Mouse (Mus musculus): Measurements from ENCODE around the gene Tmem150b. TPM values are rescaled to one million over a fixed set of nuclear protein-coding genes. Genes with fewer than 3 reads are reported as not detected.

The Tmem150b gene
- polyA plus RNA-seq (2012; rRNA removed), result 0.99 and 1.1 TPM in 2 replicates

GRCm38 (mm10) chr7:4725169-4725568 lies at the start of gene Tmem150b:
Gene Tmem150b, minus strand, starts transcription at chr7:4725249.
- no peak for DNase-seq (ENCODE audit: low spot score)

GRCm38 (mm10) chr7:4771202-4771601 lies 46.2 kb upstream of the Tmem150b start, which contains the start of gene Fam71e2:
Gene Fam71e2, minus strand, starts transcription at chr7:4771302.
- no peak for DNase-seq (ENCODE audit: low spot score)

- no peak for DNase-seq (ENCODE audit: low spot score)
Observed at GRCm38 (mm10) chr7:4764946-4765710, 40.1 kb upstream of the Tmem150b start.

- no peak for DNase-seq (ENCODE audit: low spot score)
Observed at GRCm38 (mm10) chr7:4759670-4760069, 34.6 kb upstream of the Tmem150b start.

GRCm38 (mm10) chr7:4752821-4753570 lies 27.9 kb upstream of the Tmem150b start, which contains the start of gene Cox6b2:
Gene Cox6b2, minus strand, starts transcription at chr7:4753094.
- no peak for DNase-seq (ENCODE audit: low spot score)

- no peak for DNase-seq (ENCODE audit: low spot score)
Observed at GRCm38 (mm10) chr7:4751971-4752820, 27.1 kb upstream of the Tmem150b start.

- DNase-seq (ENCODE audit: low spot score), result no peak
Observed at GRCm38 (mm10) chr7:4749169-4749568, 24.1 kb upstream of the Tmem150b start.

GRCm38 (mm10) chr7:4748321-4748720 lies 23.3 kb upstream of the Tmem150b start:
- DNase-seq (ENCODE audit: low spot score), result no peak

- no peak for DNase-seq (ENCODE audit: low spot score)
Observed at GRCm38 (mm10) chr7:4747156-4747899, 22.3 kb upstream of the Tmem150b start.

GRCm38 (mm10) chr7:4746326-4746980 lies 21.4 kb upstream of the Tmem150b start:
- no peak for DNase-seq (ENCODE audit: low spot score)

- no peak for DNase-seq (ENCODE audit: low spot score)
Observed at GRCm38 (mm10) chr7:4744886-4745285, 19.8 kb upstream of the Tmem150b start.

- no peak for DNase-seq (ENCODE audit: low spot score)
Observed at GRCm38 (mm10) chr7:4743354-4743753, 18.3 kb upstream of the Tmem150b start.

GRCm38 (mm10) chr7:4742482-4742819 lies 17.4 kb upstream of the Tmem150b start:
- DNase-seq (ENCODE audit: low spot score), result no peak

- DNase-seq (ENCODE audit: low spot score), result no peak
Observed at GRCm38 (mm10) chr7:4741672-4742481, 16.8 kb upstream of the Tmem150b start.

- DNase-seq (ENCODE audit: low spot score), result no peak
Observed at GRCm38 (mm10) chr7:4741151-4741550, 16.1 kb upstream of the Tmem150b start.

- DNase-seq (ENCODE audit: low spot score), result no peak
Observed at GRCm38 (mm10) chr7:4740309-4740727, 15.3 kb upstream of the Tmem150b start.

GRCm38 (mm10) chr7:4739544-4740275 lies 14.7 kb upstream of the Tmem150b start, which contains the start of gene Kmt5c:
Gene Kmt5c, plus strand, starts transcription at chr7:4740115.
- peak; percentile 87 for DNase-seq (ENCODE audit: low spot score)

GRCm38 (mm10) chr7:4739041-4739543 lies 14.0 kb upstream of the Tmem150b start:
- no peak for DNase-seq (ENCODE audit: low spot score)

GRCm38 (mm10) chr7:4732968-4733392 lies 7.9 kb upstream of the Tmem150b start:
- DNase-seq (ENCODE audit: low spot score), result no peak
